Mouse (Mus musculus) left cerebral cortex, adult 11 months (tissue): ENCODE measurements around the gene Gm6614.
"Not testable (repeated sequence)": the region's sequence is repeated elsewhere in the genome, so short reads cannot be mapped to it uniquely, and the experiment has no call there.

Experiments used
- DNase-seq: peaks from one replicate; pipeline ENCODE4 v3.0.0; 2022; ENCODE audit warnings: low spot score

Gm6614 gene

GRCm38 (mm10) chr6:142011364-142011955 lies at the start of gene Gm6614:
Gene Gm6614 (minus strand): TSS chr6:142011414.
- no peak for DNase-seq

GRCm38 (mm10) chr6:142058281-142058680 lies 47.1 kb upstream of the Gm6614 start:
- DNase-seq = not testable (repeated sequence)

- DNase-seq = no peak
Measured at GRCm38 (mm10) chr6:142047689-142048088, 36.5 kb upstream of the Gm6614 start.

GRCm38 (mm10) chr6:142045746-142046145 lies 34.5 kb upstream of the Gm6614 start:
- no peak for DNase-seq

- no peak for DNase-seq
Measured at GRCm38 (mm10) chr6:142041896-142042295, 30.7 kb upstream of the Gm6614 start.

- DNase-seq = peak; percentile 27
Measured at GRCm38 (mm10) chr6:142040306-142041175, 29.3 kb upstream of the Gm6614 start.

- DNase-seq = no peak
Measured at GRCm38 (mm10) chr6:142035771-142036170, 24.6 kb upstream of the Gm6614 start.

GRCm38 (mm10) chr6:142021671-142022070 lies 10.5 kb upstream of the Gm6614 start:
- no peak for DNase-seq

- no peak for DNase-seq
Measured at GRCm38 (mm10) chr6:141986772-141987171, 24.4 kb downstream of the Gm6614 start.

- no peak for DNase-seq
Measured at GRCm38 (mm10) chr6:141984644-141985043, 26.6 kb downstream of the Gm6614 start.

GRCm38 (mm10) chr6:141962420-141962819 lies 48.8 kb downstream of the Gm6614 start:
- DNase-seq = no peak

GRCm38 (mm10) chr6:141961861-141962260 lies 49.4 kb downstream of the Gm6614 start:
- DNase-seq = no peak

GRCm38 (mm10) chr6:141960482-141960881 lies 50.7 kb downstream of the Gm6614 start:
- no peak for DNase-seq

GRCm38 (mm10) chr6:141946862-141947261 lies 64.4 kb downstream of the Gm6614 start, which contains the start of gene Slco1a1:
Gene Slco1a1 (minus strand): TSS chr6:141946962.
- no peak for DNase-seq

- no peak for DNase-seq
Measured at GRCm38 (mm10) chr6:141940451-141940850, 70.8 kb downstream of the Gm6614 start.
